Mouse (Mus musculus): ENCODE results near the gene Pak3. TPM values are rescaled to one million over a fixed set of nuclear protein-coding genes. Genes with fewer than 3 reads are reported as not detected.

The Pak3 gene
- total RNA-seq, 4 experiments from 2014 or later: 0.05 to 0.09 (median 0.07) TPM; not detected in 1

DNA sequence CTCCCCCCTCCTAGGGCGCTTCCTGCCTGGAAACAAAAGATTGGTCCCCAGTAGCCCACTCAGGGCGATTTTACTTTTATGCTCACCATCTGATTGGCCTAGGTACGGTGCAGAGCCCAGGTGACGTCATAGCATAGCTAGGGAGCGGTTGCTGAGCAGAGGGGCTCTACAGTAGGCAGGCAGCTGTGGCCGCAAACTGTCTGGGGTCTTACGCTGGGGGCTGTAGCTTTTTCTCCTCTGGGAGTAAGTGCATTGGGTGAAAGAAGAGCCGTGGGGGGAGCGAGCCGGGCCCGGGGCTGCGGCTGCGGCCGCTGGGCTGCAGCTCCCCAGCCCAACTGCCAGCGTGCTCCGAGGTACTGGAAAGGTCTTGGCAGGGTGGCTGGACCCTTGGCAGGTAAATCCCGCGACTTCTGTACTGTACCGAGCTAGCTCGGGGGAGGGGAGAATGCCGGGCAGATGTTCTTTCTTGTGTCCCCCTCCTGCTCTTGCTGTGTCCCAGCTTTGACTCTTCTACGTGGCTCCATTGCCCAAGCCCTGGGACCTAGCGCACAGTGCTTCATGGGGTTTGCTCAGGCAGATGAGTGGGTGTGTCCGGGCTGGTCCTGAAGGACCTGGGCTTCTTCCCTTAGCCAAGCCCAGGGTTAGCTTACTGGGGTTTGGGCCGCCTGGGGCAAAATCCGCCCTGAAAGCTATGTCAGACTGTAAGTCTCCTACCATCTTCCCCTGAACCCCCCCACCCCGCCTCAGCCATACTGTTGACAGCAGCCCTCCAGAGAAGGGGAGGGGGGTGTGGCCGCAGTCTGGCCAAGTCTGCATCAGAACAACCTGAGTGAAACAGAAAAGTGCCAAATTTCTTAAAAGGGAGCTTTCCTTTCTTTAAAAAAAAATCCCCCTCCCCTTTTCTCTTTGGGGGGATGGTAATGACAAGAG lies 146.1 kb downstream of the Pak3 start:
- DNase-seq (ENCODE audit: low spot score in 2 of 2): no peak

- DNase-seq (ENCODE audit: low spot score in 2 of 2): no peak
These were observed 147.4 kb downstream of the Pak3 start for GRCm38 (mm10) chrX:143665771-143666170.

GRCm38 (mm10) chrX:143666991-143667390 lies 148.6 kb downstream of the Pak3 start:
- DNase-seq (ENCODE audit: low spot score in 2 of 2): no peak

DNA sequence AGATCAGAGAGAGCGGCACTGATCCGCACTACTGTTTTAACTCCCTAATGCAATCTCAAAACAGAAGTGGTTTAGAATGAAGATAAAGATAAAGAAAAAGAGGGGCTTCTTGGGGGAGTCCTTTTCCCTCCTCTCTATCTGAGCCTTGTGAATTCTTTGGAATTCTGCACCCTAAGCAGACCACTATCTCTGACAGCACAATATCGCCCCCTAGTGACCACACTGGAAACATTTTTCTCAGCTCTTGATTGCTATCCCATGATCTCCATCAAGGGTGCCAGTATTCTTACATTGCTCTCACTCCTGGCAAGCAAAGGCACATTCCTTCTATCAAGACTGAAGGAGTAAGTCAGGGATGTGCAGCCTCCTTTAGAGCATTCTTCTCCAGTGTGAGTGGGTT lies 149.9 kb downstream of the Pak3 start:
- DNase-seq (ENCODE audit: low spot score in 2 of 2): no peak

- DNase-seq (ENCODE audit: low spot score in 2 of 2): no peak
These were observed 160.2 kb downstream of the Pak3 start for GRCm38 (mm10) chrX:143678566-143678965.

DNA sequence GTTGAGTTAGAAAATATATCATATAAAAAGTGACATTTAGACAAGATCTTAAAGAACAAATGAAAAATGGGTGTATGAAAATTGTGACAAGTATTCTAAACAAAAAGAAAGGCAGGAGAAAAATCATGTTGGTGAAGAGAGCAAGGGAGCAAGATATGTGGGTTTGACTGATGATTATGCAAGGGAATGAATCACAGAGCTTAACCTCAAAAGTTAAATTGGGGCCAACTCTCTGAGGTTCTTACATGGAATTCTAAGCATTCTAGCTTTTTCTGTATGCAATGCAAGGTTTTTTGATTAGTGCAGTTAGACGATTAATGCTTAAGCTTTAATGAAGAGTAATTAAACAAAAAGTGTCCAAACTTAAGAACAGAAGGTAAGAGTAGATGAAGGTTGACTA lies 203.9 kb downstream of the Pak3 start:
- DNase-seq (ENCODE audit: low spot score in 2 of 2): no peak

GRCm38 (mm10) chrX:143725411-143725810 lies 207.0 kb downstream of the Pak3 start:
- DNase-seq (ENCODE audit: low spot score in 2 of 2): no peak

GRCm38 (mm10) chrX:143736035-143736434 lies 217.6 kb downstream of the Pak3 start:
- DNase-seq (ENCODE audit: low spot score in 2 of 2): no peak

DNA sequence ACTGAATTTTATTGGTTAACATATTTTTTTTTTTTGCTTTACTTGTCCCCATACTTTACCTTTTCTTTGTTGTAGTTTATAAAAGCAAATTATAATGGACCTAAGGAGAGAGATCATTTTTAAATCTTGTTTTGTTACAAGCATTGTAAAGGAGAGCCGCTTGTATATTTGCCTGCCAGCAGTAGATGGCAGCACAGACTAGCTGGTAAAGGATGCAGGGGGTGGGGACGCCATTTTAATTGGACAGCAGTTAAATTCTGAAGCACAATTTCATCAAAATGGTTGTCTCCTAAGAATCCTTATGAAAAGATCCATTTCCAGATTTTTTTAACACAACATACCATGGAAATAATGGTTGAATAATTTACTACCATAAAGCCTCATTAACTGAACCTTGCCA lies 220.8 kb downstream of the Pak3 start:
- DNase-seq (ENCODE audit: low spot score in 2 of 2): no peak

GRCm38 (mm10) chrX:143762556-143762955 lies 244.2 kb downstream of the Pak3 start:
- no peak for DNase-seq (ENCODE audit: low spot score in 2 of 2)

DNA sequence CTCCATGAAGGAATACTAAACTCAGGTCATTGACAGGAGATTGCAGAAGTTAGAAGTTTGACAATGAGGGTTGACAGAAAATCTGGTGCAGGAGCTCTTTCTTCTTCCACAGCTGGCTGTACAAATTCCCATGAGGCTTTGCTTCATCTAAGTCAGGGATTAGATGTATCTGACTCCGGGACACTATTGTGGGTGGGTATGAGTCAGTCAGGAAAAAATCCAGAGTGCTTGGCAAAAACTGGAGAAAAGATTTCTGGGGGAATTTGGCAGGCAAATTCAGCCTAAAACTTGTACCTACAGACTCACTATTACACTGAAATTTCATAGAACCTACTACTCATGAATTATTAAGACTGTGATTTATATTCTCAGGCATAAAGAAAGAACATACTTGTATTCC lies 297.6 kb downstream of the Pak3 start:
- DNase-seq (ENCODE audit: low spot score in 2 of 2): no peak

- no peak for DNase-seq (ENCODE audit: low spot score in 2 of 2)
These were observed 300.6 kb downstream of the Pak3 start for GRCm38 (mm10) chrX:143818961-143819360.

- DNase-seq (ENCODE audit: low spot score in 2 of 2): no peak
These were observed 308.1 kb downstream of the Pak3 start for GRCm38 (mm10) chrX:143826521-143826920.

DNA sequence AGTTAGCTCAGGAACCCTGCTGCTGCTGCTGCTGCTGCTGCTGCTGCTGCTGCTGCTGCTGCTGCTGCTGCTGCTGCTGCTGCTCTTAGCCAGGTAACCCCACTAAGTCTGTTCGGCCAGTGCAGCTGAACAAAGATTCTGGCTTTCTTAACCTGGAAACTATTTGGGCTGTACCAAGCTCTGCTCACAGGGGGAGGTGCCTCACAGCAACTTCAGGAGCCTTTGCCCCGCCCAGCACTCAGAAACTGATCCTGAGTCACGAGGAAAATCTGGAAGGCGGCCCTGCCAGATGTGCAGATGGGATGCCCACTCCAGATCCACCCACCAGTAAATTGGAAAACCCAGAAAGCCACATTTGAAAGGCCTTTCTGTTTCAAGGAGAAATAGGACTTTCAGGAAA lies 308.8 kb downstream of the Pak3 start, which contains the start of gene Capn6:
Gene Capn6 (minus strand): TSS at position 203 of the 400 bp plus-strand sequence.
- peak; percentile 3 to 24 for DNase-seq (ENCODE audit: low spot score in 2 of 2)

DNA sequence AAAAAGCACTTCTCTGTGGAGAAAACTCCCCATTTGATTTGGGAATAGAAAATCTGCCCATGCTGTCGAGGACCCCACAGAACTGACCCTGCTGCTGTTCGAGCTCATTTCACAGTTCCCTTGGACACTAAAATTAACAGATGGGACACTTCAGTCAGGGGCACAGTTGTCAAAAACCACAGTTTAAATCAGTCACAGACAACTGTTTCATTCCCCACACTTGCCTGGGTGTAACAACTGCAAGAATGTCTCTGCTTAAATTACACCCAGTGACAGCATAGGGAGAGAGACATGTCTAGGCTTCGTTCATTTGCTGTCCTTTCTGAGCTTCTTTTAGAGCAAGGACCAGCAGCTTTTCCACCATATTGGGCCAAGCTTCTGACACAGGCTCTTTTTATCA lies 328.2 kb downstream of the Pak3 start:
- DNase-seq (ENCODE audit: low spot score in 2 of 2): no peak

Small RNA genes lying within 50 kb of the gene (microRNA-seq; reads per million reads assigned to microRNA genes)
- not detected for gene Gm47298

Other genes starting within 250 kb of the Pak3 start
- 1 to 10 TPM in 2 of 4 experiments, under 1 TPM in 2; 0.73 to 3.3 (median 1.6) TPM for gene Chrdl1, start 124.3 kb upstream of the Pak3 start, total RNA-seq (2022)